Mouse (Mus musculus) myocyte (in vitro differentiated cells): ENCODE measurements at regions not wholly inside any gene's neighbourhood (a gene's known extent, or its start where the extent isn't known, plus 50 kb on each side); places are given as distances from the start of the nearest gene placed in this dataset.

Source experiments
- H3K27me3 ChIP-seq: one replicate; pipeline ENCODE4 v1.6.1; 2011; ENCODE audit not compliant: control insufficient read depth, insufficient read depth, insufficient read length
- H3K36me3 ChIP-seq: one replicate; pipeline ENCODE4 v1.6.1; 2011; ENCODE audit not compliant: control insufficient read depth, insufficient read depth
- H3K4me2 ChIP-seq: one replicate; pipeline ENCODE4 v1.6.1; 2011; ENCODE audit warnings: low read depth, control low read depth
- H3K4me3 ChIP-seq: one replicate; pipeline ENCODE4 v1.5.1; 2011; ENCODE audit warnings: mild to moderate bottlenecking, control low read depth, moderate library complexity
- H3K79me2 ChIP-seq: one replicate; pipeline ENCODE4 v1.6.1; 2011; ENCODE audit not compliant: control insufficient read depth, insufficient read depth
- H3ac ChIP-seq: one replicate; pipeline ENCODE4 v1.6.1; 2011; ENCODE audit not compliant: control insufficient read depth, insufficient read length
- CEBPB ChIP-seq: IDR thresholded peaks from 2 replicates; pipeline ENCODE4 v1.6.1; 2011; ENCODE audit warnings: mild to moderate bottlenecking, moderate library complexity; ENCODE audit not compliant: poor library complexity, insufficient read depth, severe bottlenecking
- E2F4 ChIP-seq: IDR thresholded peaks from one replicate; pipeline ENCODE4 v1.6.1; 2011; ENCODE audit warnings: mild to moderate bottlenecking, control low read depth, moderate library complexity; ENCODE audit not compliant: insufficient read depth
- MAX ChIP-seq: IDR thresholded peaks from one replicate; pipeline ENCODE4 v1.6.1; 2011; ENCODE audit warnings: low read depth, mild to moderate bottlenecking, control low read depth
- MYOD1 ChIP-seq, 3 experiments: IDR thresholded peaks; one replicate each; pipeline ENCODE4 v1.6.1; 2011; ENCODE audit warnings: control low read depth in 2 of 3, low read depth in 2 of 3, mild to moderate bottlenecking in 2 of 3, moderate library complexity in 1 of 3; ENCODE audit not compliant: insufficient read length in 2 of 3, control insufficient read depth in 1 of 3
- MYOG ChIP-seq, 3 experiments: IDR thresholded peaks; one replicate each; pipeline ENCODE4 v1.6.1; 2011; ENCODE audit warnings: control low read depth in 2 of 3, low read depth in 2 of 3, mild to moderate bottlenecking in 2 of 3; ENCODE audit not compliant: insufficient read length in 2 of 3, control insufficient read depth in 1 of 3, insufficient read depth in 1 of 3
- POLR2A ChIP-seq: IDR thresholded peaks from one replicate; pipeline ENCODE4 v1.6.1; 2011; ENCODE audit warnings: low read depth, mild to moderate bottlenecking, control low read depth, moderate library complexity; ENCODE audit not compliant: insufficient read length
- POLR2AphosphoS2 ChIP-seq: IDR thresholded peaks from one replicate; pipeline ENCODE4 v1.6.1; 2011; ENCODE audit warnings: low read depth, control low read depth; ENCODE audit not compliant: insufficient read length
- REST ChIP-seq: IDR thresholded peaks from one replicate; pipeline ENCODE4 v1.6.1; 2011; ENCODE audit warnings: mild to moderate bottlenecking, control low read depth, moderate library complexity; ENCODE audit not compliant: insufficient read depth, insufficient read length
- SRF ChIP-seq: IDR thresholded peaks from one replicate; pipeline ENCODE4 v1.6.1; 2011; ENCODE audit warnings: low read depth; ENCODE audit not compliant: control insufficient read depth, insufficient read length
- TCF12 ChIP-seq: IDR thresholded peaks from one replicate; pipeline ENCODE4 v1.6.1; 2011; ENCODE audit warnings: mild to moderate bottlenecking, control low read depth; ENCODE audit not compliant: poor library complexity, insufficient read depth, severe bottlenecking
- TCF3 ChIP-seq: IDR thresholded peaks from one replicate; pipeline ENCODE4 v1.6.1; 2011; ENCODE audit warnings: low read depth, control low read depth; ENCODE audit not compliant: insufficient read length
- USF1 ChIP-seq: IDR thresholded peaks from one replicate; pipeline ENCODE4 v1.6.1; 2011; ENCODE audit warnings: low read depth, mild to moderate bottlenecking, control low read depth, moderate library complexity

DNA sequence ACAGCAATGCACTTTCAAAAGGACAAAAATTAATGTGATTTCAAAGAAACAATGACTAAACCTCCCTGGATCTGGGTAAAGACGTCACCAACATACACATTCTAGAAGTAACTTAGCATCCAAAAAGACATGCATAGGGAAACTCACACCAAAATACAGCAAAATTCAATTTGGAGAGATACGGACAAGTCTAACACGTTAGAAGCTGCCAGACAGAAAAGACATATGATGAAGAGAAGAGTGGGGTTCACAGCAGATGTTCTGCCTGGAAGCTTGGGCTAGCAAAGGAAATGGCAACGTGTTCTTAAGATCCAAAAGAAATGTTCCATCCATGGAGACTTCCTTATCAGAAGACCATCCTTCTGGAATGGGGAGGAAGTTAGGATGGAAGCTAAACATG lies 868.6 kb downstream of the A830018L16Rik start:
- no peaks in the 10 kb centered on the region for H3K27me3 ChIP-seq

DNA sequence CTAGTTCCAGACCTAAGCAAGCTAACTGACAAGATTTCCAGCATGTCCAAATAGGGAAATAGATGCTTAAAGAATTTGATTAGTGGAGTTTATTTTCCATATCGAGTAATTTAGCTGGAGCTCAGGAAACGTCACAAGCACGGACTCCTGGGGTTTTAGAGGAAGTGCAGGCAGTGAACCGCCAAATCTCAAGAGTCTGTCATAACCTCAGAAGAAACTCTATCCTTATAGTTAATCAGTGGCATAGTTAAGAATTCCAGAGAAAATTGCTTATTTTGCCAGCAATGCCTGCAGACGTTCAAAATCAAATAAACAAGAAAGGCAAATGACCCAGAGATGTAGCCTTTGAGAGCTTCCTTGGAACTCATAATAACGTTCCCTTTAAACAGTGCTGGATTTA lies 871.6 kb downstream of the A830018L16Rik start:
- no peak for TF ChIP-seq POLR2AphosphoS2
- no peak for TF ChIP-seq TCF3
- no peaks in the 10 kb centered on the region for H3K36me3 ChIP-seq
- no peak overlapping the region for H3ac ChIP-seq
- H3K27me3 ChIP-seq, result no peaks in the 10 kb centered on the region
- H3K79me2 ChIP-seq, result no peaks in the 10 kb centered on the region
- peak overlapping the region; percentile 35 for H3K4me2 ChIP-seq
- no peak overlapping the region for H3K4me3 ChIP-seq

More for the DNA sequence above, 868.6 kb downstream of the A830018L16Rik start:
- TF ChIP-seq MAX (no peak), CEBPB (no peak), POLR2AphosphoS2 (no peak), MYOD1 (IDR thresholded peaks at IDR 0.05; ENCODE audit: control insufficient read depth in 1 of 3, insufficient read length in 2 of 3, low read depth in 2 of 3) (no peak), REST (no peak), SRF (no peak), TCF3 (no peak), POLR2A (no peak), USF1 (no peak), MYOG (IDR thresholded peaks at IDR 0.05; ENCODE audit: control insufficient read depth in 1 of 3, insufficient read depth in 1 of 3, insufficient read length in 2 of 3, low read depth in 2 of 3) (no peak), E2F4 (no peak), TCF12 (no peak)
- no peak overlapping the region for H3ac ChIP-seq
- no peaks in the 10 kb centered on the region for H3K79me2 ChIP-seq
- H3K4me2 ChIP-seq, result no peak overlapping the region
- H3K4me3 ChIP-seq, result no peak overlapping the region
- no peaks in the 10 kb centered on the region for H3K36me3 ChIP-seq

DNA sequence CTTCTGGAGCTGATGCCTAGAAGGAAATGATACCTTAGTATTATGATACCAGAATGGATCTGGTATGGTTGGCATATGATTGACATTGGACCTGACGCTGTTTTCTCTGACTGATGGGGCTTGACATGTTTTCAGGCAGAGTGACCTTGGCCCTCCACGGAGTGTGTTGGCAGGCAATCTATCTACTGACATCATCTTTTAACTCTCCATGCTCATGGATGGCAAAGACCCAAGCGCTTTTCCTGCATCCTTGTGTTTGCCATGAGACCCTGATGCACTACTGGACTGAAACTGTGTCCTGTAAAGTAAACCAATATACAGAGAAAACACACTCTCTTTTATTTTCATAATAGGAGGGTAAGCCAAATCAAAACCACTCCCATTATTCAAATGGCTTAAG lies 872.1 kb downstream of the A830018L16Rik start:
- no peak for TF ChIP-seq MAX
- TF ChIP-seq USF1, result no peak
- no peak for TF ChIP-seq POLR2A
- no peak for TF ChIP-seq REST
- no peak for TF ChIP-seq MYOD1 (IDR thresholded peaks at IDR 0.05; ENCODE audit: control insufficient read depth in 1 of 3, insufficient read length in 2 of 3, low read depth in 2 of 3)
- TF ChIP-seq CEBPB, result no peak
- TF ChIP-seq SRF, result no peak
- no peak for TF ChIP-seq POLR2AphosphoS2
- no peak for TF ChIP-seq E2F4
- no peak for TF ChIP-seq MYOG (IDR thresholded peaks at IDR 0.05; ENCODE audit: control insufficient read depth in 1 of 3, insufficient read depth in 1 of 3, insufficient read length in 2 of 3, low read depth in 2 of 3)
- Histone ChIP-seq H3K4me3 (no peak overlapping the region), H3K4me2 (no peak overlapping the region), H3ac (no peak overlapping the region), H3K36me3 (no peaks in the 10 kb centered on the region), H3K79me2 (no peaks in the 10 kb centered on the region), H3K27me3 (no peaks in the 10 kb centered on the region)

DNA sequence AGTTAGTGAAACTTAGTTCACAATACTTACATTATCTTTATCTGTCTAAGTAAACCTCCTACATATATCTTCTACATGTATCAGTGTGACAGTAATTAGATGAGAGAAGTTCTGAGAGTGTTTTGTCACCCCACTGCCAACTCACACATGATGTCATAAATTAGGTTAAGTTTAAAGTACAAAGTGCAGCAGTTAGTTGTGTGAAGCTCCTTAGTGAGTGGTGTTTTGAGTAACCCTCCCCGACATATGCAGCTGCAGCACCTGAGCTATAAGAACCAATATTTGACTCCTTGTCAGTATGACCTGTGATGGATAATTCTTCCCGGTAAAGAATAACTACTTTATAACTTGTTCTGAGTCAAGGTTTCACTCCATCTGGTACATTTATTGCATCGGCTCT lies 874.6 kb downstream of the A830018L16Rik start:
- no peak overlapping the region for H3K4me3 ChIP-seq
- H3K27me3 ChIP-seq, result no peaks in the 10 kb centered on the region
- TF ChIP-seq TCF3 (no peak), MAX (no peak), MYOD1 (IDR thresholded peaks at IDR 0.05; ENCODE audit: control insufficient read depth in 1 of 3, insufficient read length in 2 of 3, low read depth in 2 of 3) (no peak), USF1 (no peak), POLR2AphosphoS2 (no peak), POLR2A (no peak), CEBPB (no peak), TCF12 (no peak), REST (no peak), E2F4 (no peak), MYOG (IDR thresholded peaks at IDR 0.05; ENCODE audit: control insufficient read depth in 1 of 3, insufficient read depth in 1 of 3, insufficient read length in 2 of 3, low read depth in 2 of 3) (no peak), SRF (no peak)
- H3K79me2 ChIP-seq, result no peaks in the 10 kb centered on the region
- H3ac ChIP-seq, result no peak overlapping the region
- no peak overlapping the region for H3K4me2 ChIP-seq
- H3K36me3 ChIP-seq, result no peaks in the 10 kb centered on the region

DNA sequence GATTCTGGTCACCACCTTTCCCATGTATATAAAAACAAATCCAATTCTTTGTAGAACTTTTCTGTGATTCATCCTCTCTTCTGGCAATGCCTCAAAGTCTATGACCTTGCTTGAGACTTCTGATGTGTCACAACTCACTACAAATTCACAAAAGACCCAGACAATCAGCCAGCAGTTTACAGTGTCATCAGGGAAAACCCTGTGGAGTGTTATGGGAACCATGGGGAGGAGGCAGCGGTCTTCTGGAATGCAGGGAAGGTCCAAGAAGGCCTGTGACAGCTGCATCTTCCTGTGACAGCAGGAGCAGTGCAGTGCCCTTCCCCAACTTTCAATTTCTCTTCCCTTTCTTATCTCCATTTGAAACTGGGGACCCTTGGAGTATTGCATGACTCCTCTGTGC lies 877.9 kb downstream of the A830018L16Rik start:
- Histone ChIP-seq H3K27me3 (no peaks in the 10 kb centered on the region), H3ac (no peak overlapping the region), H3K36me3 (no peaks in the 10 kb centered on the region), H3K4me3 (no peak overlapping the region), H3K4me2 (peak overlapping the region; percentile 40), H3K79me2 (no peaks in the 10 kb centered on the region)
- TF ChIP-seq TCF3 (peak; percentile 76), CEBPB (no peak), POLR2AphosphoS2 (no peak), MYOG (IDR thresholded peaks at IDR 0.05; ENCODE audit: control insufficient read depth in 1 of 3, insufficient read depth in 1 of 3, insufficient read length in 2 of 3, low read depth in 2 of 3) (peak in 2 of 3 experiments; percentile 78 to 95), MYOD1 (IDR thresholded peaks at IDR 0.05; ENCODE audit: control insufficient read depth in 1 of 3, insufficient read length in 2 of 3, low read depth in 2 of 3) (peak; percentile 99 to 100 (median 100)), SRF (no peak), TCF12 (peak; percentile 73)
